Mouse (Mus musculus) kidney, postnatal 14 days (tissue): ENCODE data around the gene Rinl.

Source experiments
- DNase-seq: peaks from one replicate; pipeline ENCODE4 v3.0.0; 2022; ENCODE audit warnings: mixed read lengths

Gene Rinl

DNA sequence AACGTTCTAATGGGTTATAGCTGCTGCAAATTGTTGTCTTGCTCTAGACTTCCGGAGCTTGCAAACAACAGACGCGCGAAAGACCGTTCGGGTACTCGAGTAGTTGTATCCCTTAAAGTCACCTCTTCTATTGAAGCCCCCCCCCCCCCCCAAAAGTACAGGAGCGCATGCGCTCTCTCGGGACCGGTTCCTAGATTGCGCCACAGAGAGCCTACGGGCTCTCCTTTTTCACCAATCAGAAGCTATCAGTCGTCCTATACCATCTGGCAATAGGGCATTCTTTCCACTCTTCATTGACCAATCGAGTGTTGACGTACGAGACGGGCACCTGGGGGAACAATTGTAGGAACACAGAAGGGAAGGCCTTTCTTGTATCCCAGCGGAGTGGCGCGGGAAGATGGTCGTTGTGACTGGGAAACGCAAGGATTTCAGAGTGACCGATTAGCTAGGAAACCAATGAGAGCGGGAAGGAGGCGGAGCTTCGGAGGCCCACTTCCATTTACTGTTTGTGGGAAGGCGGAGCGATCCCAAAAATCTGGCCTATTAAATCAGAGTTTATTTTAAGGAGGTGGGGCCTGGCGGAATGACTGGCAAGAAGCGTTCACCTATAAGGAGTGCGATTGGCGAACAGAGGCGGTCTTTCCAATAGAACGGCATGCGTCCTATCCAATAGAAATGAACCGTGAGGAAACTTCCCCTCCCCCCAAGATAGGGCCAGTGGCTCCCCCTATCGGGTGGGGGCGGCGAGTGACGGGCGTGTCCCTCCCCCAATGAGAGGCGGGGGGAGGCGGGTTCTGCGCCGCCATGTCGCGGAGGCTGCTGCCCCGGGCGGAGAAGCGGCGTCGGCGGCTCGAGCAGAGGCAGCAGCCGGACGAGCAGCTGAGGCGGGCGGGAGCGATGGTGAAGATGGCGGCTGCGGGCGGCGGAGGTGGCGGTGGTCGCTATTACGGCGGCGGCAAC, 21.6 kb downstream of the Rinl start:
- DNase-seq: peak; percentile 99

DNA sequence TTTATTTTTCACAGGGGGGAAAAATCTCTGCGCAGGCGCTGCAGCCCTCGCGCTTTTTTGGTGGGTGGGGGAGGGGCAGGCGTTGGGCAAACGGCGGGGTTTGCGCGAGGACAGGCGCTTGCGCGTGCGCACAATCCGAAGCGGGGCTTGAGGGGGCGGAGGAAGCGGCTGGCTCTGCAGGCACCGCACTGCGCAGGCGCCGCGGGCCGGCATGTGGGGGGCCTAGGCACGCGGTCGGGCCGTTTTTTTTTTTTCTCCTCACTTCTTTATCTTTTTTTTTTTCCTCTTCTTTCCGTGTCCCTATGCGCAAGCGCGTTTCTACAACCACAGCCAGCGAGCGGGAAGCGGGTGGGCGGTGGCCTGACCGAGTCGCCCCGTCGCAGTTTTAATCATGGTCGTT, 22.5 kb downstream of the Rinl start:
- peak; percentile 95 for DNase-seq

GRCm38 (mm10) chr7:28811640-28812275, 23.0 kb downstream of the Rinl start:
- DNase-seq: no peak

GRCm38 (mm10) chr7:28812436-28812835, 23.7 kb downstream of the Rinl start:
- DNase-seq: no peak

- no peak for DNase-seq
Measured at GRCm38 (mm10) chr7:28812949-28813348, 24.2 kb downstream of the Rinl start.

- no peak for DNase-seq
Measured at GRCm38 (mm10) chr7:28814306-28815034, 25.7 kb downstream of the Rinl start.

DNA sequence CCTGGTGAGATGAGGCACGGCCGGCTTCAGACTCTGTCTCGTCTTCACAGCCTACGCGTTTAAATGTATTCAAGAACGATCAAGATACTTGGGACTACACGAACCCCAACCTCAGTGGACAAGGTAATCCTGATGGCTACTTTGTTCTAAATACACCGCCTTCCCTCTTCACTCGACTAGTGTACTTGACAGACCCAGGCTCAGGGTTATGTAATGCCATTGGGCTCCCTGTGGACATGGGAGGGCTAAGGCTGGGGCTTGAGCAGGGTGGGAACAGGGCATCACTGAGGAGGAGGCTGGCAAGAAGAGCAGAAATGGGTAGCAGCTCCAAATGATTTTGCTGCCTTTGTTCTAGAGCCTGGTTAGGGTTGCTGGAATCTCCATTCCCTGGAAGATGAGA, 26.5 kb downstream of the Rinl start:
- DNase-seq: no peak

DNA sequence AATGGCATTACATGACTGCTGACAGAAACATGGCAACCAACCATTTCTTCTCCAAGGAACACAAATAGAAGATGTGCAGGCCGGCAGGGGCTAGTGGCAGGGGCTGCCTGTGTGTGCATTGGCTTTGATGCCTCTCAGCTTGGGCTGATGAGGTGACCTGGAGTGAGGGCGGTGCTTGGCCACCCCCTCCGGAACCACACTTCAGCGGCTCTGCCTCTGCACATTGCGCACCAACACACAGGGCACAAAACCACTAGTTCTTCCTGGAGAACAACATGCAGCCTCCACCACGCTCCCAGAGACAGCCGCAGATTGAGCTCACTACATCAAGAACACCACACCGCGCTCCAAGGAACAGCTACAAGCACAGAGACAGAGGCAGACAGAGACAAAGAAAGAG, 27.4 kb downstream of the Rinl start:
- no peak for DNase-seq

GRCm38 (mm10) chr7:28816920-28817319, 28.2 kb downstream of the Rinl start:
- no peak for DNase-seq

GRCm38 (mm10) chr7:28817524-28817923, 28.8 kb downstream of the Rinl start:
- no peak for DNase-seq

GRCm38 (mm10) chr7:28817957-28818356, 29.2 kb downstream of the Rinl start:
- no peak for DNase-seq

- no peak for DNase-seq
Measured at GRCm38 (mm10) chr7:28818436-28818835, 29.7 kb downstream of the Rinl start.

GRCm38 (mm10) chr7:28818861-28819452, 30.2 kb downstream of the Rinl start:
- DNase-seq: no peak

DNA sequence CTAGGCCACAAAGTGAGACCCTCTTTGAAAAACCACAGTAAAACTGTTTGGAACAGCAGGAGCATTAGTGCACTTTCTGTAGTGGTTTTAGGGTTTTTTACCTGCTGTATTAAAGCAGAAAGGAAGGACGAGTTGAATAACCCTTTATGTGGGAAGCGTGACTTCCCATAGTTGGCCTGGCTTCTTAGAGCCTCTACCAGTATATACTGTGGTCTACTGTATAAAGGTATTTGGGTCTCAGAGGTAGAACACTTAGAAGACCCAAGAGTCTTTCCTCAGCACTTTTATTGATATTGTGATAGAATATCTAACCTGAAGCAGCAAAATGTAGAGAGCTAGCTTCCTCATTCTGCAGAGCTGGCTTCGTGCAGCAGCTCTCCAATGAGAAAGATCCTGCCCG, 30.8 kb downstream of the Rinl start:
- DNase-seq: no peak

- DNase-seq: peak; percentile 78
Measured at GRCm38 (mm10) chr7:28820358-28821260, 31.8 kb downstream of the Rinl start.

GRCm38 (mm10) chr7:28821261-28821831, 32.6 kb downstream of the Rinl start:
- peak; percentile 53 for DNase-seq

GRCm38 (mm10) chr7:28822556-28822955, 33.8 kb downstream of the Rinl start:
- DNase-seq: no peak

DNA sequence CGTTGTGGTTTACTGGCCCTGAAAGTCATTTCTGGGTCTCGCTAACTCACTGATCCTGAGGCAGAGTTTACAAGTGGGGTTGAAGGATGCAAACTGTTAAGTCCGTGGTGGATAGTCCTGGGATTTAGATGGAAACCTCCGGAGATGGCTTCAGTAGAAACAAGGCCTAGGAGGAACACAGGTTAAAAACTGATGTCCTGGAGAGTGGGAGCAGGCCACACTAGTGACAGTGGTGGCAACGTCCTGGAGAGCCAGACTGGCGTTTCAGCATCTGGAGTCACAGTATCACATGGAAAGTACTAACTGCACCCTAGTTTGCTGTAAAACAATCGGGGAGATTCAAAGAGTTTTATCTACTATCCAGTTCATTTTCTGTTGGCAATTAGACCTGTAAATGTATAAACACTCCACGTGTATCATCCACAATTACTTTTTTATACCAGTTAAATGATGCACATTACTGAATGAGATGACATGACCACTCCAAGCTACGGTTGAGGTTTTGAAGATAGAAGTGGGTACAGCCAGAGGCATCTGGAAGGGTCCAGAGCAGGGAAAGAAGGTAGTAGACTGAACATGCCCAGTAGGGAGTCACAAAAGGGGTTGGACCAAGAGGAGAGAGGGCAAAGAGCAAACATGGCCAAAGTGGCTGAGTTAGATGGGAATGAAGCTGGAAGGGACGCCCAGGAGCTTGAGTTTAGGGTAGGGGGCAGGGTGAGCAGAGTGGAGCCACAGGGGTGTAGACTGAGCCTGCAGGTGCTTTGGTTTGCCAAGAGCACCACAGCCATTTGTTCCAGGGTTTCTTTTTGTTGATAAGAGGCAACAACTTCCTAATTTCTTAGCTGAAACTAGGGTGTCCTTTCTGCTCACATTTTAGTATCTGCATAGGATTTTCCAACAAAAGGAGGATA, 34.5 kb downstream of the Rinl start:
- DNase-seq: peak; percentile 54

- DNase-seq: no peak
Measured at GRCm38 (mm10) chr7:28823932-28824331, 35.2 kb downstream of the Rinl start.

DNA sequence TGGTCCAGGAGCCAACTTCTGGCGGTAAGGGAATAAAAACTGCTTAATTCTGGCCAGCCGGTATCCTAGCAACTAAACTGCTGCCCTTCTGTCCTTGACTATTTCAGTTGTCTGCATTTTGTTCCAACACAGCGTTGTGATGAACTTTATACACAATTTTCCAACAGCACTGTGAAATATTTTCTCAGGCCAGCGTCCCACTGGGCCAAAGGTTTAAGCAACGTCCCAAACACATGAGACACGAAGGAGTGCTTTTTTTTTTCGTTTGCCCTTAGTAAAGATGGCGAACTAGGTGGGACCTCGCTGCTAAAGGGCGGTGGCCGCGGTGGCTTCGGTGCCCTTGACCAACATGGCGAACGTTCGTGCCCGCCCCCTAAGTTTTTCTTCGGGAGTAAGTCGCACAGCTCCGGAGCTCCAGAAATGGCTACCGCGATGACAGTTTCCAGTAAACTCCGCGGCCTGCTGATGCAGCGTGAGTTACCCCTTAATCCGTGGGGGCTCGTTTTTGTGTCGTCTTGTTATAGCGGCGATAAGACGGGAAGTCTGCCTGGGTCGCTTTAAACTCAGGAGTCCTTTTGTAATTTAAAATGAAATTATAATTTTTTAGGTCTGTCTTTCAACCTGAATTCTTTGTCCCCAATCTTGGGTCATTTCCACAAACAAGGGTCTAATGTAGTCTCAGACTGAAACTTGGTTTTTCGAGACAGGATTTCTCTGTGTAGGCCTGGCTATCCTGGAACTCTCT, 36.3 kb downstream of the Rinl start, which contains the start of gene Ech1:
Gene Ech1, plus strand, starts transcription at position 277 of the 745 bp plus-strand sequence.
- peak; percentile 95 for DNase-seq
